Mouse (Mus musculus): Measurements from ENCODE around the gene Pnpla6.
"Not testable (repeated sequence)": the region's sequence is repeated elsewhere in the genome, so short reads cannot be mapped to it uniquely, and the experiment has no call there.

The Pnpla6 gene

DNA sequence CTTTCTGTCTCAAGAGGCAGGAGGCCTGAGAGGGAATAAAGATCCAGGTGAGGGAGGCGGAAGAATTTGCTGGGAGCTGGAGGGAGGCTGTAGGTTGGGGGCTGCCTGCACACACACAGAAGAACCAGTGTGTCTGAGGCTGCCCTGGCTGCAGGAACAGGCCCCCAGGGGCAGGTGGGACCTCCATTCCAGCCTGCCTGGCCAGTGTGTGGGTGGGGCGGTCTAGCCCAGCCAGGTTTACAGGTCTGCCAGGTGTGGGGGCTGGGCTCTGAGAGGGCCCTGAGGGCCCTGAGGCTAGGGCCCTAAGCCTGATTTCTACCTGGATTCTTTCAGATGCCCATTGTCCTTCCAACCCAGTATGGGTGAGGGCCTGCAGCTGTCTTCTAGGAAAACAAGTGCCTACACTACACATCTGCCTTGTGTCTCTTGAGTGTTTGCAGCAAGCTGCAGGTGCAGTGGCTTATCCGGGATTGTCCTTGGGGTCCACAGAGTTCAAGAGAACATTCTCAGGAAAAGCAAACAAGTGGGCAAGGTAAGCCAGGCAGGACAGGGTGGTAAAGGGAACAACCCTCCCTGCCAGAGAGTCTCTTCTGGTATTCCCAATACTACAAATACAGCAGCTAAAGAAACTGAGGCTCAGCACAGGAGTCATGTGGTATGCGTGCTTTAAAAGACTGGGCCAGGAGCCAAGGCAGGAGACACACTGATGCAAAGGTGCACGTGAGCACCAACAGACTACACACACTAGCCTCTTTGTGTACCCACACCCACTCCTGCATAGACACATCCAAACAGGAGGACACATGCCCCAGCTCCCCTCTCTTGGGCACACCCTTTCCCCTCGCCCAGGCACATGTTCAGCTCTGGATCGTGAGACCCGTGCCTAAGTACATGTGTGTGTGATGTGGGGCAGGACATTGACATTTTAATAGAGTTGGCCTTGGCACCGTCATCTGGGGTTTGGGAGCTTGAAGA lies 64.5 kb downstream of the Pnpla6 start:
- DNase-seq, result no peak

DNA sequence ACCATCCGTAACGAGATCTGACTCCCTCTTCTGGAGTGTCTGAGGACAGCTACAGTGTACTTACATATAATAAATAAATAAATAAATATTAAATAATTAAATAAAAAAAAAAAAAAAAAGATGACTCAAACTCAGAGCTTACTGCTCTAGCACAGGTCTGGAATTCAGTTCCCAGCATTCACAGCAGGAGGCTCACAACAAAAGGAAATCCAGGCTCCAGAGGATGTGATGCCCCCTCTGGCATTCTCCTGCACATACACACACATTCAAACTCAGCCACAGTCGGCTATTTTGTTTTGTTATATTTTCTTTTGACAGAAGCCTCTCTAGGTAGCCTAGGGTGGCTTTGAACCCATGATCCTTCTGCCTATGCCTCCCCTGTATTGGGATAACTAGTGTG lies 66.8 kb downstream of the Pnpla6 start:
- DNase-seq, result not testable (repeated sequence)

DNA sequence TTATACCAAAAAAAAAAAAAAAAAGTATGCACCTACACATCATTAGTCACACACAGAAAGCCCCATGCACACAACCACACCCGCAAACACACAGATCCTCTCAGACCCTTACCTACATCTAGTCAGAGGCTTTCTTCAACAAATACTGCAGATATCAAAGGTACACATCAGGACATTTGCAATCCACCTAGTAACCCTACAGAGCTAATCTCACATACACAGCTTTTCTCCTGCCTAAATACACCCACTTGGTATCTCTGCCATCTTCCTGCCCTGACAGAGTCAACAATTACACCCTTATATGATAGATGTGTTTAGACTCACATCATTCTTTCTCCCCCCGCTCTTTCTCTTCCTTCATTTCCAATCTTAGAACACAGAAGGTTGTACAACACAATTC lies 71.3 kb downstream of the Pnpla6 start:
- no peak for DNase-seq

DNA sequence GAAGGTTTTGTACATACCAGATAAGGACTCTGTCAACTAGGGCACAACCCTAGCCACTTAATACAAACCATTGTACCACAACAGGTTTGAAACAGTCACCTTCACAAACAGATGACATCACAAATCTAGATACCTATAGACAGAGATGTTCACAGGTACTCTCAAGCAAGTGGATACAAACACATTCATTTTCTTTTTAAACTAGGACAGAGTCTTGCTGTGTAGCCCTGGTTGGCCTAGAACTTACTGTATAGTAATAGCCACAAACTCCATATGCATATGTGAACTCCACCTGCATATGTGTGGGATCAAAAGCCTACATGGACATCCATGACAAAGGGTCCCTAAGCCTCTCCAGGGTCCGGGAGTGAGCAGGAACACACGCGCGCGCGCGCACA lies 71.8 kb downstream of the Pnpla6 start, which contains the start of gene Camsap3:
Gene Camsap3 (plus strand): TSS at position 301 of the 398 bp plus-strand sequence.
- no peak for DNase-seq

DNA sequence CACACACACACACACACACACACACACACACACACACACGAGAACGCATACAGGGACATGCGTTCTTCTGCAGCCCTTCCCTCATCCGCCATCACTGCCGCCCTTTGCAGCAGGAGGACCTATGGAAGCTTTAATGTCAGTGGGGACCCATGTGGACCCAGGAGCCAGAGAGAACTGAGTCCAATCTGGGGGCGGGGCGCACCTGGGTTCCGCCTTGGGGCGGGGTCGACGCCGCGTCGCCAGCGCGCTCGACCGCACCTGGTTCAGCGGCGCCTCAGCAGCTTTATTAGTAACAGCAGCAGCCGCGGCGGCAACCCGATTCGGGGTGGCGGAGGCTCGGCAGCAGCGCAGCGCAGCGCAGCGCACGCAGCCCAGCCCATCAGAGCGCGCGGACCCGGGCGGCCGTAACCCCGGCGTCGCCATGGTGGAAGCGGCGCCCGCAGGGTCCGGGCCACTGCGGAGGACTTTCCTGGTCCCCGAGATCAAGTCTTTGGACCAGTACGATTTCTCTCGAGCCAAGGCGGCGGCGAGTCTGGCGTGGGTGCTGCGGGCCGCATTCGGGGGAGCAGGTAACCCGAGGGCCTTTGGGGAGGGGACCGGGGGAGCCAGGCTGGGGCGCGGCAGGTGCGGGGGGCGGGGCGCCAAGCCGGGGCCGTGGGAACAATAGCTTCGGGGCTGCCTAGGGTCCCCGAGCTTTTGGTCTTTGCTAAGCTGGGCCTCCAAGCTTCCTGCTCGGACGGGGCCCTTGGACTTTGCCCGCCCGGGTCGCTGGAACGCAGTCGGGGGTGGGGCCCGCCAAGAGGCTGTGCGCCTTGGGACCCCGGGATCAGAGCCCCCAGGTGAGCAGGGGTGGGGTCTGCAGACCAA lies 72.4 kb downstream of the Pnpla6 start:
- DNase-seq, result peak; percentile 82 to 89

DNA sequence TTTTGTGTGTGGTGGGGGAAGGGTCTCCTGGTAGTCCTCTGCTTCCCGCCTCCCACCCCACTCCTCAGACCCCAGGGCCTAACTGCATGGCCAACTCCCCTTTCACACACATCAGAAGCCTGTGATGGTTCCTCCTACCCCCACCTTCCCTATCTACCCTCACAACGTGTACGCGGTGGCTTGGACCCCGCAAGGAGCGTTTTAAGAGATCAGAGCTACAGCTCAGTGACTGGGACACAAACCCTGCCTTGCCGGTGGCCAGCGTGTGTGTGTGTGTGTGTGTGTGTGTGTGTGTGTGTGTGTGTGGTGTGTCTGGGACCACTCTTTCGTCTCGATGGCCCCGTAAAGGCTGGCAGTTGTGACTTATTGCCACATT lies 73.1 kb downstream of the Pnpla6 start:
- DNase-seq, result peak in 1 of 2 experiments; percentile 40

DNA sequence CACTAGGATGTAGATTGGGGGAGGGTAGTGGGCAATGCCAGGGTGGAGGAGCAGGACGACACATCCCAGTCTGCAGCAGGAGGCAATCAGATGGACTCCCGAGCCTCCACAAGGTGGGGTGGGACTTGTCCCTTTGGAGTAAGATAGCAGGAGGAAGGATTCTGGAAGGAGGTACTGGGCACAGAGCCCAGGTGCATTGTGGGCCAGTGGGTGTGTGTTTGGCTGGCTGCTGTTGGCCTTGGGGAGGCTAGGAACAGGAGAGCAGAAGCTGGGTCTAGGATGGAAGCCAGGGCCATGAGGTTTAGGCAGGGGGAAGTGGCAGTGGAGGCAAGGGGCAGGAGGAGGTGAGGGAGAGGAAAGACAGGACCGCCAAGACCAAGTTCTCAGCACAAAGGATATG lies 78.3 kb downstream of the Pnpla6 start:
- DNase-seq, result no peak

Measured in kidney, postnatal 4 days (tissue).